Mouse (Mus musculus) G1E (cell line): Measurements from ENCODE around the gene Frat1.

Experiments used
- CTCF ChIP-seq: IDR thresholded peaks from 2 replicates; pipeline ENCODE4 v1.5.1; 2012; ENCODE audit warnings: low read depth, low read length, inconsistent platforms, mixed read lengths
- GATA1 ChIP-seq: IDR thresholded peaks from 2 replicates; pipeline ENCODE4 v1.6.1; 2012; ENCODE audit warnings: borderline replicate concordance, low read length, inconsistent platforms, mixed read lengths
- GATA2 ChIP-seq: IDR thresholded peaks from 2 replicates; pipeline ENCODE4 v1.6.1; 2012; ENCODE audit warnings: low read depth, low read length, inconsistent platforms, borderline replicate concordance
- POLR2AphosphoS5 ChIP-seq: IDR thresholded peaks from 2 replicates; pipeline ENCODE4 v1.6.1; 2012; ENCODE audit warnings: low read depth, low read length, inconsistent platforms; ENCODE audit not compliant: insufficient replicate concordance
- TAL1 ChIP-seq: conservative IDR thresholded peaks from 2 replicates; pipeline ENCODE4 v1.6.1; 2012; ENCODE audit warnings: low read depth, low read length, inconsistent platforms, mixed read lengths

DNA sequence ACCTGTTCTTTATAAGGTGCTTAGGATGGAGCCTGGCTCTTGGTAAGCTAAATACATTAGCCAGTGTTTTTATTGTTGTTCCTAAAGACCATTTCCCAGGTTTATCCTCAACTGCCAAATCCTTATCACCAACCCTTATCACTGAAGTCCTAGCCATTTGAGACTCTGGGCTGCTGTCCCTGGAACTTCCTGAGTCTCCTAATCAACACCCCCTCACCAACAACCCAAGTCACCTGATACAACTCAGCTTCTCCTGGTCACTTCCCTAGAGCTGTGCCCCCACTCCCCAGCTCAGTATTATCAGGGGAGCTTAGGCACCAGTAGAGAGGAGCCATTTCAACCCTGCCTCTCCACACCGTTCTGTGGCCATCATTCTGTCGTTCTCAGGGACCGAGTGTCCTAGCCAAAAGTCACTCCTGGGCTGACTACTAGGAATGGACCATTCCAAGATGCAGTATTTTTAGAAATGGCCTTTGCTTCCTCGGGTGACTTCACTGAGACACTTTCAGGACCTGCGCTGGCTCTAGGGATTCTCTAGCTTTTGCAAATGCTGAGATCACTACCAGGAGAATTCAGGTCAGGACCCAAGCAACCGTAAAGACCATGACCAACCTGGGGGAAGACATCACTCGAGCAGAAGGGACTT, 11.5 kb downstream of the Frat1 start:
- TF ChIP-seq CTCF, result no peak
- no peak for TF ChIP-seq GATA1
- no peak for TF ChIP-seq GATA2
- no peak for TF ChIP-seq TAL1
- TF ChIP-seq POLR2AphosphoS5, result no peak
